Mouse (Mus musculus) splenic B cell, adult 2 months (primary cell): ENCODE results near the gene Slc25a38.

Source experiments
- DNase-seq: peaks from one replicate; pipeline ENCODE4 v3.0.0-alpha.2; 2011; ENCODE audit warnings: low read depth, low spot score
- H3K27me3 ChIP-seq: 2 replicates; pipeline ENCODE4 v1.6.1; 2012; ENCODE audit warnings: mild to moderate bottlenecking, low read length, moderate library complexity, mixed read lengths; ENCODE audit not compliant: control insufficient read depth, poor library complexity, insufficient read depth, severe bottlenecking
- H3K36me3 ChIP-seq: 2 replicates; pipeline ENCODE4 v1.6.1; 2012; ENCODE audit warnings: mild to moderate bottlenecking, low read length, moderate library complexity, mixed read lengths; ENCODE audit not compliant: control insufficient read depth, poor library complexity, insufficient read depth, severe bottlenecking

Gene Slc25a38

GRCm38 (mm10) chr9:120115580-120115979, 5.4 kb downstream of the Slc25a38 start:
- Histone ChIP-seq H3K36me3 (0 out of 2 replicates have a peak, but pooled peaks cover 3% of the 10 kb centered on the region), H3K27me3 (no peaks in the 10 kb centered on the region)
- DNase-seq = no peak

DNA sequence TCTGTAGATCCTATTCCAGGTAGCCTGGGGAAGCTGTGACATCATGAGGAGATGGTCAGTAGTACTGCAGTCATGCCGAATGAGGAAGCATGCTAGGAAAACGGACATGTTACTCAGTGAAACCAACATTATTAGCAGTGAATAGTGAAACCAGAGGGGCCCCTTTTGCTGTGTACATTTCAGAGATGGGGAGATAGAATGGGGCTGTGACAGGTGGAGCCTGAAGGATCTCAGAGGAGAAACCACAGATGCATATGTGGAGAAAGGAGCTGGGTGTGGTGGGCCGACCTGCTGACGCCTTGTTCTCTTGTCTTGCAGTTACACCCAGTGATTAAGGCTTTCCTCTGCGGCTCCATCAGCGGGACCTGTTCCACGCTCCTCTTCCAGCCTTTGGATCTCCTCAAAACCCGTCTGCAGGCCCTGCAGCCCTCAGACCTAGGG, 6.0 kb downstream of the Slc25a38 start:
- Histone ChIP-seq H3K27me3 (no peaks in the 10 kb centered on the region), H3K36me3 (peaks cover 3% of the 10 kb centered on the region; the same call in 1 of the 2 replicates)
- DNase-seq = no peak

- Histone ChIP-seq H3K27me3 (no peaks in the 10 kb centered on the region), H3K36me3 (peaks cover 8% of the 10 kb centered on the region; the same call in 1 of the 2 replicates)
- DNase-seq = no peak
Observed at GRCm38 (mm10) chr9:120118212-120118611, 8.0 kb downstream of the Slc25a38 start.

DNA sequence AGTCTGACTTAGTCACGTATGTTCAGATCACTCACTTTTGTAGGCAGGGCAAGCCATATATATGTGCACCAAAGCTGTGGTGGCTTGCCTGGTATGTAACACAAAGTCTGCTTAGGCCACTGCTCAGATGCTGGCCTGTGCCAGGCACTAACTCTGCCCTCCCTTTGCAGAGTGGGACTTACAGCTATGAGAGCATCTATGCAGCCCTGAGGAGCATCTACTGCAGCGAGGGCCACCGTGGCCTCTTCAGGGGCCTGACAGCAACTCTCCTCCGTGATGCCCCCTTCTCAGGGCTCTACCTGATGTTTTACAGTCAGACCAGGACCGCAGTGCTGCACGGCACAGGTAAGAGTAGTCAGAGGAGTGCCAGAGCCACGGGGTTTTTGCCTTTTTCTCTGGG, 10.3 kb downstream of the Slc25a38 start:
- H3K36me3 ChIP-seq = peaks cover 11% of the 10 kb centered on the region
- no peak for DNase-seq
- no peaks in the 10 kb centered on the region for H3K27me3 ChIP-seq

GRCm38 (mm10) chr9:120126868-120127267, 16.7 kb downstream of the Slc25a38 start:
- H3K36me3 ChIP-seq = peaks cover 13% of the 10 kb centered on the region
- DNase-seq = no peak
- no peaks in the 10 kb centered on the region for H3K27me3 ChIP-seq

GRCm38 (mm10) chr9:120127538-120128251, 17.5 kb downstream of the Slc25a38 start, which contains the start of gene Rpsa:
Gene Rpsa, plus strand, starts transcription at chr9:120127689.
- Histone ChIP-seq H3K27me3 (no peaks in the 10 kb centered on the region), H3K36me3 (peaks cover 11% of the 10 kb centered on the region)
- peak; percentile 99 for DNase-seq

DNA sequence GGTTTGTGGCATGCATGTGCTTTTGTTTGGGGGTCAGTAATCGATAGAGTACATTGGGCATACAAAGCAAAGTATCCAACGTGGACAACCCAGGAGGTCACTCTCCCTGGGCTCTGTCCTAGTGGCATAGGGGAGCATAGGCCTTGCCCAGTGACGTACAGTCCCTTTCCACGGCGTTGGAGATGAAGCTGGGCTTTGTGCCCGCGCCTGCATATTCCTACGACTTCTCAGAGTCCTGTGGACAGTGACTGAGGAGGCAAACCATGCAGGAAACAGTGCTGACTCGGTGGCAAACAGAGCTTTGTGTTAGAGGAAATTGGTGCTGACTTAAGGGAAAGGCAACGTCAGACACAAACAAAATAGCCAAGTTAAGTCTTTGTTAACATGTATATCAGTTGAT, 19.1 kb downstream of the Slc25a38 start:
- Histone ChIP-seq H3K36me3 (peaks cover 9% of the 10 kb centered on the region), H3K27me3 (no peaks in the 10 kb centered on the region)
- DNase-seq = no peak

- Histone ChIP-seq H3K27me3 (no peaks in the 10 kb centered on the region), H3K36me3 (peaks cover 8% of the 10 kb centered on the region)
- no peak for DNase-seq
Observed at GRCm38 (mm10) chr9:120131784-120132288, 21.7 kb downstream of the Slc25a38 start.

DNA sequence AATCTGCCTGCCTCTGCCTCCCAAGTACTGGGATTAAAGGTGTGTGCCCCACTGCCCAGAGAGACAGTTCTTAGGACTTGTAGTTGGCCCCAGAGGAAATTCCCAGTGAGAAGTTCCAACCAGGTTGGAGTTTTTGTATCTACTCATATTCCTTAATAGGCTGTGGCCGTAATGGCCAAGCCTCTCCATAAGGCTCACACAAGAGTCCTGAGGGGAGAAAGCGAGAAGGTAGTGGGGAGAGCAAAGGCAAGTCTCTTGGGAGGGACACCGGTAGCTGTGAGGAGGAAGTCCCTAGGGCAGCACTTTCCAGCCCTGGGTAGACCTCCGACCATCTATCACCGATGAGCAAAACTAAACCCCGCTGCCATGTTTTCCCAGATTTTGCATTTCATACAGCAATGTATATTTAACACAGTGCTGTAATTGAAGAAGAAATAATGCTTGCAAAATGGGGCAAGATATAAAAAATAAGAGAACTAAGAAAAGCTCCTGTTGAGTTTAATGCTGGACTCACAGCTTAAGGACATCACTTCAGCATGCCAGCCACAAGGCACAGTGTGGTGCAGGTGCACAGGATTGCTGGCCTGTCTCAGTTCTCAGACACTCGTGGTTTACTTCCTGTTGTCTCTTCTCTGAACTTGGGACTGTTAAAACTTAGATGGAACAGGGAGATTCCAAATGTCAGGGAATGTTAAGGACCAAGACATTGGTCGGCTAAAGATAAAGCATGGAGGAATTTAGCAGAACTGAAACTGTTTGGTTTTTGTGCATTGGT, 23.0 kb downstream of the Slc25a38 start:
- DNase-seq = peak; percentile 14
- H3K36me3 ChIP-seq = peaks cover 8% of the 10 kb centered on the region
- H3K27me3 ChIP-seq = no peaks in the 10 kb centered on the region

GRCm38 (mm10) chr9:120133755-120134475, 23.7 kb downstream of the Slc25a38 start:
- H3K27me3 ChIP-seq = no peaks in the 10 kb centered on the region
- no peak for DNase-seq
- peaks cover 8% of the 10 kb centered on the region for H3K36me3 ChIP-seq

DNA sequence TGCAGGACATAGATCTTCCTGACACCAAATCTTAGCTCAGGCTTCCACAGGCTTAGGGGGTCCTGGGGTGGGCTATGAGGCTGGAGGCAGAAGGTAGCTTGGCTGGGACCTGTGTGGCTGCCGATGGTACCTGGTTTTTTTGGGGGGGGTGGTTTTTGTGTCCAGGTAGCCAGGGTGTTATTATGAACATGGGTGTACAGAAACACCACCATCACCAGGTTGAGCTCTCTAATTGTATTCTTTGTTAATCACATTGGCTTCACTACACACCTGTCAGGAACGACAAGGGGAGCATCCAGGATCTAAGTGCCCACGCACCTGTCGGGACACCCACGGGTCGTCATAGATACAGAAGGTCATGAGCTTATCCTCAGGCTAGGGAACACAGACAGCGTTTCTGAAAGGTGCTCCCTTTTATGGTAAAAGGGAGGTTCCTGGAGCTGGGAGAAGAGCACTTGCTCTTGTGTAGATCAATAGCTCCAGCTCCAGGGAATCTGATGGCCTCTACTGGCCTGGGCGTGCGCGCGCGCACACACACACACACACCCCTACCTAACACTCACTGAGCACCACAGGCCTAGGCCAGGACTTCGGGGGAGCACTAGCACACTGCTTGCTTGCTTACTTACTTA, 24.5 kb downstream of the Slc25a38 start:
- peaks cover 6% of the 10 kb centered on the region for H3K36me3 ChIP-seq
- H3K27me3 ChIP-seq = no peaks in the 10 kb centered on the region
- DNase-seq = no peak

DNA sequence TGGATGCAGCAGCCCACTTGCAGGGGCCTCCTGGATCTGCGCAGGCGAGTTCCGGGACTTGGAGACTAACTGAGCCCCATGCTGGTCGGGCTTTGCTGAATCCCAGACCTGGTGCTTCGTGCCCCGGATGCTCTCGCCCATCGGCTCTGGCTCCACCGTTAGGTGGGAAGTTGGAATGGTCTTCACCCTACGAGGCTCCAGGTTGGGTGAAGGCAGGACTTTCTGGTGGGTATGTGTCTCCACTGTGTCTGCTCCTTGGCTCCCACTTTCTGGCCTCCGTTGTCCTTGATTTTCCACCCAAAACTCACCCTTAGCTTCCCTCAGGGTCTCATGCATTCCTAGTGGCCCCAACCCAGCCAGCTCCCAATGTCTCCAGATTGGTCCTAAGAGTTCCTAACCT, 25.3 kb downstream of the Slc25a38 start:
- DNase-seq = no peak
- peaks cover 4% of the 10 kb centered on the region for H3K36me3 ChIP-seq

GRCm38 (mm10) chr9:120140652-120141051, 30.5 kb downstream of the Slc25a38 start:
- H3K27me3 ChIP-seq = no peaks in the 10 kb centered on the region
- peak; percentile 79 for DNase-seq
- no peaks in the 10 kb centered on the region for H3K36me3 ChIP-seq

More for the DNA sequence above, 25.3 kb downstream of the Slc25a38 start:
- no peaks in the 10 kb centered on the region for H3K27me3 ChIP-seq

- Histone ChIP-seq H3K27me3 (no peaks in the 10 kb centered on the region), H3K36me3 (no peaks in the 10 kb centered on the region)
- no peak for DNase-seq
Observed at GRCm38 (mm10) chr9:120144474-120144873, 34.3 kb downstream of the Slc25a38 start.
